Mouse (Mus musculus) stomach, embryonic 16.5 days (tissue): ENCODE results near the gene Atf7ip. TPM values are rescaled to one million over a fixed set of nuclear protein-coding genes. Genes with fewer than 3 reads are reported as not detected.
A peak's percentile ranks its signal among the peaks of the same experiment; 100 is the strongest.

Source experiments
- ATAC-seq: fragments of 200-750 bp; cut with Nextera tagmentation; 2 replicates; pipeline ENCODE4 v1.8.0; 2017; ENCODE audit warnings: moderate number of reproducible peaks, moderate TSS enrichment; ENCODE audit not compliant: insufficient read depth, low FRiP score
- H3K27ac ChIP-seq: fragments of 300-500 bp; sonication (generic); 2 replicates; pipeline ENCODE4 v1.5.1; 2014; ENCODE audit warnings: low read length
- H3K27me3 ChIP-seq: fragments of 300-500 bp; sonication (generic); 2 replicates; pipeline ENCODE4 v1.6.1; 2014; ENCODE audit warnings: low read length, control low read depth, mixed read lengths; ENCODE audit not compliant: control insufficient read depth, insufficient read depth
- H3K36me3 ChIP-seq: fragments of 300-500 bp; sonication (generic); 2 replicates; pipeline ENCODE4 v1.6.1; 2014; ENCODE audit warnings: low read length; ENCODE audit not compliant: control insufficient read depth, insufficient read depth
- H3K4me1 ChIP-seq: fragments of 300-500 bp; sonication (generic); 2 replicates; pipeline ENCODE4 v1.6.1; 2014; ENCODE audit warnings: low read length, control low read depth, mixed read lengths; ENCODE audit not compliant: control insufficient read depth, insufficient read depth
- H3K4me2 ChIP-seq: fragments of 300-500 bp; sonication (generic); 2 replicates; pipeline ENCODE4 v1.6.1; 2014; ENCODE audit warnings: low read depth, low read length, mixed read lengths
- H3K4me3 ChIP-seq: fragments of 300-500 bp; sonication (generic); replicated peaks from 2 replicates; pipeline ENCODE4 v1.5.1; 2014; ENCODE audit warnings: mild to moderate bottlenecking, low read length
- H3K9ac ChIP-seq: fragments of 300-500 bp; sonication (generic); 2 replicates; pipeline ENCODE4 v1.6.1; 2014; ENCODE audit warnings: low read length
- H3K9me3 ChIP-seq: fragments of 300-500 bp; sonication (generic); replicated peaks from 2 replicates; pipeline ENCODE4 v1.6.1; 2016; ENCODE audit warnings: low read length, control low read depth; ENCODE audit not compliant: control insufficient read depth
- WGBS: fragments of 180-500 bp; shearing (Covaris S2); extraction: QIAGEN DNeasy Blood & Tissue Kit; methylation state at CpG from one replicate; pipeline ENCODE4 v1.1.7; 2014; 5-methylcytosine and 5-hydroxymethylcytosine counted together
- polyA plus RNA-seq: library from polyadenylated mRNA; unstranded; fragments of >200 nt; fragmentation: Nextera tagmentation; extraction: Ambion mirVana; gene quantifications from 2 replicates; pipeline ENCODE4 v1.2.1, GENCODE M21; 2015

Atf7ip gene
- polyA plus RNA-seq, 1 experiment from 2014 or later, result 34.0 TPM

GRCm38 (mm10) chr6:136512351-136512750 lies 6.4 kb downstream of the Atf7ip start:
- Histone ChIP-seq H3K4me1 (no peaks in the 10 kb centered on the region), H3K36me3 (no peaks in the 10 kb centered on the region), H3K4me3 (no peak overlapping the region), H3K9me3 (peaks cover 10% of the 10 kb centered on the region), H3K4me2 (no peak overlapping the region), H3K9ac (no peak overlapping the region), H3K27ac (no peak overlapping the region), H3K27me3 (no peaks in the 10 kb centered on the region)
- ATAC-seq, result no peak
- WGBS, result 73% methylated on average over 3 of the region's 3 CpGs

- peaks cover 13% of the 10 kb centered on the region for H3K9me3 ChIP-seq
- H3K36me3 ChIP-seq, result no peaks in the 10 kb centered on the region
- no peaks in the 10 kb centered on the region for H3K27me3 ChIP-seq
- H3K9ac ChIP-seq, result no peak overlapping the region
- no peaks in the 10 kb centered on the region for H3K4me1 ChIP-seq
- no peak overlapping the region for H3K4me3 ChIP-seq
- ATAC-seq, result no peak
- 92% methylated on average over 6 of the region's 6 CpGs for WGBS
- no peak overlapping the region for H3K27ac ChIP-seq
- no peak overlapping the region for H3K4me2 ChIP-seq
Measured at GRCm38 (mm10) chr6:136516626-136517025, 10.7 kb downstream of the Atf7ip start.

- no peaks in the 10 kb centered on the region for H3K4me1 ChIP-seq
- ATAC-seq, result no peak
- 0 out of 2 replicates have a peak, but pooled peaks cover 3% of the 10 kb centered on the region for H3K36me3 ChIP-seq
- no peak overlapping the region for H3K9ac ChIP-seq
- peaks cover 13% of the 10 kb centered on the region for H3K9me3 ChIP-seq
- H3K27ac ChIP-seq, result no peak overlapping the region
- no peak overlapping the region for H3K4me2 ChIP-seq
- H3K4me3 ChIP-seq, result no peak overlapping the region
- no peaks in the 10 kb centered on the region for H3K27me3 ChIP-seq
Measured at GRCm38 (mm10) chr6:136517221-136517620, 11.3 kb downstream of the Atf7ip start.

GRCm38 (mm10) chr6:136518537-136519246 lies 12.7 kb downstream of the Atf7ip start:
- Histone ChIP-seq H3K36me3 (peaks cover 14% of the 10 kb centered on the region), H3K27ac (peak overlapping the region; percentile 99), H3K4me2 (peak overlapping the region; percentile 41), H3K4me3 (peak overlapping the region; percentile 79), H3K4me1 (no peaks in the 10 kb centered on the region), H3K27me3 (no peaks in the 10 kb centered on the region), H3K9me3 (peaks cover 13% of the 10 kb centered on the region), H3K9ac (peak overlapping the region; percentile 83)
- under 1% methylated on average over 59 of the region's 59 CpGs for WGBS
- ATAC-seq, result peak; percentile 97

- H3K9ac ChIP-seq, result peak overlapping the region; percentile 83
- H3K4me3 ChIP-seq, result peak overlapping the region; percentile 79
- H3K27ac ChIP-seq, result peak overlapping the region; percentile 99
- peaks cover 7% of the 10 kb centered on the region for H3K9me3 ChIP-seq
- ATAC-seq, result no peak
- 2% methylated on average over 17 of the region's 17 CpGs for WGBS
- no peaks in the 10 kb centered on the region for H3K4me1 ChIP-seq
- H3K27me3 ChIP-seq, result no peaks in the 10 kb centered on the region
- peak overlapping the region; percentile 41 for H3K4me2 ChIP-seq
- H3K36me3 ChIP-seq, result peaks cover 15% of the 10 kb centered on the region
Measured at GRCm38 (mm10) chr6:136519254-136519653, 13.3 kb downstream of the Atf7ip start.

GRCm38 (mm10) chr6:136520361-136520760 lies 14.4 kb downstream of the Atf7ip start:
- no peaks in the 10 kb centered on the region for H3K4me1 ChIP-seq
- H3K36me3 ChIP-seq, result peaks cover 26% of the 10 kb centered on the region
- no peak overlapping the region; the same call in 1 of the 2 replicates for H3K4me3 ChIP-seq
- H3K4me2 ChIP-seq, result peak overlapping the region; percentile 42
- H3K27me3 ChIP-seq, result no peaks in the 10 kb centered on the region
- 63% methylated on average over 2 of the region's 2 CpGs for WGBS
- H3K9ac ChIP-seq, result no peak overlapping the region
- H3K27ac ChIP-seq, result no peak overlapping the region
- peaks cover 8% of the 10 kb centered on the region; the same call in 1 of the 2 replicates for H3K9me3 ChIP-seq
- no peak for ATAC-seq

- no peak for ATAC-seq
- Histone ChIP-seq H3K4me1 (no peaks in the 10 kb centered on the region), H3K4me3 (no peak overlapping the region), H3K36me3 (peaks cover 29% of the 10 kb centered on the region), H3K9me3 (peaks cover 11% of the 10 kb centered on the region; the same call in 1 of the 2 replicates), H3K4me2 (no peak overlapping the region), H3K9ac (no peak overlapping the region), H3K27ac (no peak overlapping the region), H3K27me3 (no peaks in the 10 kb centered on the region)
Measured at GRCm38 (mm10) chr6:136521681-136522080, 15.7 kb downstream of the Atf7ip start.

GRCm38 (mm10) chr6:136522658-136523057 lies 16.7 kb downstream of the Atf7ip start:
- 89% methylated on average over 5 of the region's 5 CpGs for WGBS
- no peak for ATAC-seq
- no peaks in the 10 kb centered on the region for H3K27me3 ChIP-seq
- peaks cover 29% of the 10 kb centered on the region for H3K36me3 ChIP-seq
- H3K4me2 ChIP-seq, result no peak overlapping the region
- H3K4me1 ChIP-seq, result no peaks in the 10 kb centered on the region
- H3K9ac ChIP-seq, result no peak overlapping the region
- no peak overlapping the region for H3K4me3 ChIP-seq
- no peak overlapping the region for H3K27ac ChIP-seq
- peaks cover 11% of the 10 kb centered on the region; the same call in 1 of the 2 replicates for H3K9me3 ChIP-seq

- Histone ChIP-seq H3K9ac (no peak overlapping the region), H3K4me2 (no peak overlapping the region), H3K4me1 (no peaks in the 10 kb centered on the region), H3K27ac (peak overlapping the region; percentile 23; the same call in 1 of the 2 replicates), H3K4me3 (no peak overlapping the region), H3K36me3 (peaks cover 29% of the 10 kb centered on the region), H3K27me3 (no peaks in the 10 kb centered on the region), H3K9me3 (peaks cover 8% of the 10 kb centered on the region; the same call in 1 of the 2 replicates)
- WGBS, result 85% methylated on average over 4 of the region's 4 CpGs
- ATAC-seq, result no peak
Measured at GRCm38 (mm10) chr6:136524751-136525150, 18.8 kb downstream of the Atf7ip start.
